Mouse (Mus musculus) kidney, postnatal 4 days (tissue): ENCODE measurements around the gene Oas1e.

Source experiments
- DNase-seq, 2 experiments: peaks; one replicate each; pipeline ENCODE4 v3.0.0; 2021; ENCODE audit warnings: mixed read lengths in 2 of 2

Gene Oas1e

GRCm38 (mm10) chr5:120775287-120775985, 19.9 kb downstream of the Oas1e start:
- no peak for DNase-seq

- no peak for DNase-seq
Observed at GRCm38 (mm10) chr5:120769396-120769795, 25.9 kb downstream of the Oas1e start.

- no peak for DNase-seq
Observed at GRCm38 (mm10) chr5:120765010-120765409, 30.3 kb downstream of the Oas1e start.

GRCm38 (mm10) chr5:120761901-120762300, 33.4 kb downstream of the Oas1e start:
- DNase-seq, result peak; percentile 33 to 45

GRCm38 (mm10) chr5:120754215-120754614, 41.1 kb downstream of the Oas1e start:
- DNase-seq, result no peak

GRCm38 (mm10) chr5:120752786-120753185, 42.5 kb downstream of the Oas1e start:
- DNase-seq, result no peak

GRCm38 (mm10) chr5:120751206-120751605, 44.1 kb downstream of the Oas1e start:
- DNase-seq, result no peak

- DNase-seq, result no peak
Observed at GRCm38 (mm10) chr5:120749688-120750087, 45.6 kb downstream of the Oas1e start, which contains the start of gene Oas2. Gene Oas2, minus strand, starts transcription at chr5:120749853.

- peak; percentile 30 to 50 for DNase-seq
Observed at GRCm38 (mm10) chr5:120746451-120746850, 48.9 kb downstream of the Oas1e start.

GRCm38 (mm10) chr5:120742125-120742524, 53.2 kb downstream of the Oas1e start:
- peak; percentile 39 to 50 for DNase-seq
